Mouse (Mus musculus): ENCODE measurements around the gene Spata48. TPM values are rescaled to one million over a fixed set of nuclear protein-coding genes. Genes with fewer than 3 reads are reported as not detected.

Spata48 gene
- polyA plus RNA-seq, 1 experiment from 2014 or later: 0.11 TPM

DNA sequence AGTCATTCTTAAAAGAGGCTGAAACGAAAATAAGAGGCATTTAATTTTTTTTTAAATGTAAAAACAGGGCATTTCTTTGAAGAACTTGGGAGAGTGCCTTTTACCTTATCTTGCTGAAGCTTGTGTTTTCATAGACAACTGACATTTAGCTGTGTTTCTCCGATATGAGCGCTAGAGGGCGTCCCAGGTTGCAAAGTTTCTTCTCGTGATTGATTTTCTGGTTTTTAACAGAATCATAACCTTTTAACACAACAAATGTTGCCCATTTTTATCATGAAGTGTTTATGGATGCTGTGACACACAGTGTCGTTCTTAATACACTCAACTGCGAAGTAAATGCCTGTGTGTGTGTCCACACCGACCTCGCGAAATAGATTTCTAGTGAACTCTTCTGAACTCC is 38.0 kb downstream of the Spata48 start:
- Histone ChIP-seq H3K4me1 (ENCODE audit: control insufficient read depth, insufficient read depth, low read depth, low read length) (no peaks in the 10 kb centered on the region), H3K4me2 (ENCODE audit: low read length) (peak overlapping the region; percentile 29; the same call in 1 of the 2 replicates)
- WGBS: 16% methylated on average over 10 of the region's 10 CpGs

DNA sequence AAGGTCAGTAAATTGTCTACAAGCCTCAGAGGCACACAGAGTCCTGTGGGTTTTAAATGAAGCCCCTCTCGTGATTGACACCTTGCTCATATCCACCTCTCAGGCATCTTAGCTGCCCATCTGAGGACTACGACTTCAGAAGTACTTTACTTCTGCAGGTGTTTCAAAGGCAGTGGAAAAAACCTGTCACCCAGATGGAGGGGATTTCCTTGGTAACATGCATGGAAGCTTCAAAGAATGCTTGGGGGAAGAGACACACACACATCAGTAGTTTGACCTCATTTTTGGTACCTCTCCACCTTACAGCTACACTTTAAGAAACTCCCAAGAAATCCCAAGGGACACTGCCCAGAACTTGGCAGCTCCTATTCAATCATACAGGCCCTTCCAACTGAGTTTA is 44.3 kb downstream of the Spata48 start:
- no peak overlapping the region for H3K4me2 ChIP-seq (ENCODE audit: low read length)
- H3K9ac ChIP-seq (ENCODE audit: low read depth, low read length): no peak overlapping the region
- H3K27me3 ChIP-seq (replicated peaks; ENCODE audit: control insufficient read depth, insufficient read depth, low read length): no peaks in the 10 kb centered on the region
- 87% methylated on average over 2 of the region's 2 CpGs for WGBS
- no peaks in the 10 kb centered on the region for H3K36me3 ChIP-seq (ENCODE audit: control insufficient read depth, insufficient read depth, low read length)
- H3K9me3 ChIP-seq (ENCODE audit: control insufficient read depth, low read length): no peaks in the 10 kb centered on the region
- H3K27ac ChIP-seq (ENCODE audit: low read depth, low read length): no peak overlapping the region
- ATAC-seq: no peak
- H3K4me1 ChIP-seq (ENCODE audit: control insufficient read depth, insufficient read depth, low read depth, low read length): no peaks in the 10 kb centered on the region
- H3K4me3 ChIP-seq (ENCODE audit: low read length): no peak overlapping the region

More for the DNA sequence above, 38.0 kb downstream of the Spata48 start:
- no peak for ATAC-seq
- Histone ChIP-seq H3K9me3 (ENCODE audit: control insufficient read depth, low read length) (no peaks in the 10 kb centered on the region), H3K27me3 (replicated peaks; ENCODE audit: control insufficient read depth, insufficient read depth, low read length) (no peaks in the 10 kb centered on the region), H3K9ac (ENCODE audit: low read depth, low read length) (no peak overlapping the region), H3K27ac (ENCODE audit: low read depth, low read length) (no peak overlapping the region), H3K36me3 (ENCODE audit: control insufficient read depth, insufficient read depth, low read length) (no peaks in the 10 kb centered on the region), H3K4me3 (ENCODE audit: low read length) (no peak overlapping the region)

DNA sequence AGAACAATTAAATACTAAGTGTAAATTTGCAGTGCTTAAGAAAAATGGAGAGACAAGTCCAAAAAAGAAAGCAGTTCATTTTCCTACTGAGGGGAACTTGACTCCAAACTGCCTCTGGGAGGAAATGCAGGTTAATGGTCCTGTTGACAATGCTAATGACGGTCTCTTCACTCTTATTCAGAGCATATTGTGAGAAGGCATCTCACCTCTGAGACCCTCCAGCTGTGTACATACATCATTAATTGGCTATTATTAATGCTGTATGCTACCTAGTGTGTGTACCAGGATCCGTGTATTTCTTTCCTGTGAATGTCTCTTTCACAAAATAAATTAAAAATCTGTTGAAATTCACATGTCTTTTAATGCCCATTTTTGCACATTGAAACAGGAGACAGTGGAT is 47.5 kb downstream of the Spata48 start:
- Histone ChIP-seq H3K27ac (ENCODE audit: low read depth, low read length) (no peak overlapping the region), H3K9ac (ENCODE audit: low read depth, low read length) (no peak overlapping the region), H3K4me2 (ENCODE audit: low read length) (no peak overlapping the region), H3K9me3 (ENCODE audit: control insufficient read depth, low read length) (no peaks in the 10 kb centered on the region), H3K36me3 (ENCODE audit: control insufficient read depth, insufficient read depth, low read length) (no peaks in the 10 kb centered on the region), H3K4me1 (ENCODE audit: control insufficient read depth, insufficient read depth, low read depth, low read length) (no peaks in the 10 kb centered on the region), H3K27me3 (replicated peaks; ENCODE audit: control insufficient read depth, insufficient read depth, low read length) (no peaks in the 10 kb centered on the region), H3K4me3 (ENCODE audit: low read length) (no peak overlapping the region)
- no peak for ATAC-seq
- 61% methylated on average over 2 of the region's 2 CpGs for WGBS

DNA sequence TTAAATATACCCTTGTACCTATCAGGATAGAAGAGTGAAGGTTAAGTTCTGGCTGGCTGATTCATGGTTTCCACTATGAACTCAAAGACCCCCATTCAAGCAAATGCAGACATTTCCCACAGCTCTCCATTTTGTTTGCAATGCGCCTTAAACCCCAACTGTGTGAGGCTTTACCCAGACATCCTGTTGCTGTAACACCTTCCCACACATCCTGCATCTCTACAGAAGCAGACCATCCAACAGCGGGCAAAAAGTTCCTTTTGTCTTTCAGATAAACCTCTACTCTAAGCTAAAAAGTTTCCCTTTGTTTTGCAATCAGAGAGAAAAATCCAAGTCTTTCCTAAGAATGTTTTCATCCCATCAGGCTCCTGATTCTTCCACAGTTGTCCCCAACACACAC is 50.2 kb downstream of the Spata48 start:
- ATAC-seq: no peak
- Histone ChIP-seq H3K4me3 (ENCODE audit: low read length) (no peak overlapping the region), H3K27ac (ENCODE audit: low read depth, low read length) (no peak overlapping the region), H3K27me3 (replicated peaks; ENCODE audit: control insufficient read depth, insufficient read depth, low read length) (no peaks in the 10 kb centered on the region), H3K4me2 (ENCODE audit: low read length) (no peak overlapping the region), H3K9ac (ENCODE audit: low read depth, low read length) (no peak overlapping the region), H3K9me3 (ENCODE audit: control insufficient read depth, low read length) (no peaks in the 10 kb centered on the region), H3K36me3 (ENCODE audit: control insufficient read depth, insufficient read depth, low read length) (no peaks in the 10 kb centered on the region), H3K4me1 (ENCODE audit: control insufficient read depth, insufficient read depth, low read depth, low read length) (no peaks in the 10 kb centered on the region)
- 41% methylated on average over 2 of the region's 2 CpGs for WGBS

DNA sequence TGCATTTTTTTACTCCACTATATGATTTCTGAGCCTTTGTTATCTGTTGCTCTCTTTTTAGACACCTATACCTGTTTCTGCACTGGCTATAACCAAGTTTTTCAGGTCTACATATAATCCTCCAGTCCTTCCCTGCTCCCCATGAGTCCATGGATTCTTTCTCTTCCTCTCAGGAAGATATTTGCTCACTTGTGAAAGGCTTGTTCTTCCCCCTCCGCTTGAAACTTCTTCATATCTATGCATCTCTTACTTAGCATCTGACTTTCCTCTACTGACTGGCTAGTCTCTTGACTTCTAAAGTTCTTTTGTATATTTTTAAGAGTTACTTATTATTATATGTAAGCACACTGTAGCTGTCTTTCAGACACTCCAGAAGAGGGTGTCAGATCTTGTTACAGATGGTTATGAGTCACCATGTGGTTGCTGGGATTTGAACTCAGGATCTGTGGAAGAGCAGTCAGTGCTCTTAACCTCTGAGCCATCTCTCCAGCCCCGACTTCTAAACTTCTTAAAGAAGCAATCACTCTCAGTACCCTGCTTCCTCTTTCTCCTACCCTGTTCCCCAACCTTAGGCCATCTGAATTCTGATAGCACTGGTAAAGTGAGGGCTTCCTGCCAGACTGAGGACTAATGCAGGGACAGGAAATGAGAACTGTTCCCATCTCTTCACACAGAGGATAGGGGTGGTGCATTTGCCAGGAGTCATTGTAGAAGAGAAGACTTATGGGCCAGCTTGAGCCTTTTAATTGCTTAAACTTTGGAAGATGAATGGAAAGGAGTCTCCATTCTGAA is 51.3 kb downstream of the Spata48 start:
- ATAC-seq: no peak
- no peaks in the 10 kb centered on the region for H3K36me3 ChIP-seq (ENCODE audit: control insufficient read depth, insufficient read depth, low read length)
- 74% methylated on average over 2 of the region's 2 CpGs for WGBS

DNA sequence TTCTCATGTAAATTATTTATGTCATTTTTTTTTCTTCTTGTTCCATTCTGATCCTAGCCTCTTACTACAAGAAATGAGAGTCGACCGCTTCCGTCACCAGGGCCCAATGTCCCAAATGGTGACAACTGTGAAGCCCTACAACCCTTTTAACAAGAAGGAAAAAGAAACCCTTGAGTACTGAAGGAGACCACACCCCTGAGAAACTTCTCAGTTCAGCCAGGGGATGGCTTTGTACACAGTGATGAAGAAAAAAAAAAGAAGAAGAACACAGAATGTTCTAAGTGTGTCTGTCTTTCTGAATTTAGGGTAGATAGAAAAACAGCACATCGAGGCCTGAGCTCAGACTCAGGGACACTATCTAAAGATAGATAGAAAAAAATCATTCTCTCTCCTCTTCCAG is 53.0 kb downstream of the Spata48 start:
- ATAC-seq: no peak
- no peak overlapping the region for H3K4me3 ChIP-seq (ENCODE audit: low read length)
- H3K9ac ChIP-seq (ENCODE audit: low read depth, low read length): no peak overlapping the region

More for the DNA sequence above, 51.3 kb downstream of the Spata48 start:
- no peak overlapping the region for H3K9ac ChIP-seq (ENCODE audit: low read depth, low read length)
- no peaks in the 10 kb centered on the region for H3K4me1 ChIP-seq (ENCODE audit: control insufficient read depth, insufficient read depth, low read depth, low read length)
- H3K27ac ChIP-seq (ENCODE audit: low read depth, low read length): no peak overlapping the region
- H3K4me2 ChIP-seq (ENCODE audit: low read length): no peak overlapping the region
- no peak overlapping the region for H3K4me3 ChIP-seq (ENCODE audit: low read length)
- H3K27me3 ChIP-seq (replicated peaks; ENCODE audit: control insufficient read depth, insufficient read depth, low read length): no peaks in the 10 kb centered on the region
- H3K9me3 ChIP-seq (ENCODE audit: control insufficient read depth, low read length): no peaks in the 10 kb centered on the region

DNA sequence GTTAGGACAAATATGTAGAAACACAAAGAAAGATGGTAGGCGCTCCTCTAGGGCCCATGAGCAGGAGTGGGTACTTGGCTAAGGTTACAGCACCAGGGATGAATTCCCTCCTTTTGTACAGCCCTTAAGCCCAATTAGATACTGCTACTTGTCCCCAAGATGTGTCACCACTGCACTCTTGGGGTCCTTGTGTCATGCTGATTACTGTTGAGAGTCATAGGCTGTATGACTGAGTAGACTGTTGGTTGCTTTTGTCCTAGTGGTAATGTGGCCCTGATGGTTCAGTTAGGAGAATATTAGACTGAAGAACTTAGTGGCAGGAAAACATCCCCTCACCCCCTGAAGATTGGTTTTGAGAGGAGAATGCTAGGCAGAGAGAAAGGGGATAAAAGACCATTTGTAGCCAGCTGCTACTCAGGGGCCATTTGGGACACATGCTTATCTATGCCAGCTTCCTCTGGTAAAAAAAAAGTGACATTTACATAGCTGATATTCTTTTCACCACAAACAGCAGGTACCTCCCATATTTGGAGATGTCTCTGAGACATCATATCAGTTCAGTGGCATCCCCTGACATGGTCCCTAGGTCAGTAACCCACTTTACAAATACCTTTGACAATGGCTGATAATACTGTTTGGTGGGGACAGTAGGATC is 56.0 kb downstream of the Spata48 start:
- Histone ChIP-seq H3K27me3 (replicated peaks; ENCODE audit: control insufficient read depth, insufficient read depth, low read length) (no peaks in the 10 kb centered on the region), H3K27ac (ENCODE audit: low read depth, low read length) (no peak overlapping the region), H3K4me1 (ENCODE audit: control insufficient read depth, insufficient read depth, low read depth, low read length) (no peaks in the 10 kb centered on the region), H3K9ac (ENCODE audit: low read depth, low read length) (no peak overlapping the region), H3K9me3 (ENCODE audit: control insufficient read depth, low read length) (no peaks in the 10 kb centered on the region), H3K4me3 (ENCODE audit: low read length) (no peak overlapping the region), H3K4me2 (ENCODE audit: low read length) (no peak overlapping the region), H3K36me3 (ENCODE audit: control insufficient read depth, insufficient read depth, low read length) (no peaks in the 10 kb centered on the region)
- 82% methylated on average over 1 of the region's 1 CpGs for WGBS
- no peak for ATAC-seq

More for the DNA sequence above, 53.0 kb downstream of the Spata48 start:
- H3K27me3 ChIP-seq (replicated peaks; ENCODE audit: control insufficient read depth, insufficient read depth, low read length): no peaks in the 10 kb centered on the region
- H3K4me1 ChIP-seq (ENCODE audit: control insufficient read depth, insufficient read depth, low read depth, low read length): no peaks in the 10 kb centered on the region
- no peaks in the 10 kb centered on the region for H3K36me3 ChIP-seq (ENCODE audit: control insufficient read depth, insufficient read depth, low read length)
- no peak overlapping the region for H3K4me2 ChIP-seq (ENCODE audit: low read length)
- WGBS: 92% methylated on average over 4 of the region's 4 CpGs
- no peaks in the 10 kb centered on the region for H3K9me3 ChIP-seq (ENCODE audit: control insufficient read depth, low read length)
- no peak overlapping the region for H3K27ac ChIP-seq (ENCODE audit: low read depth, low read length)

DNA sequence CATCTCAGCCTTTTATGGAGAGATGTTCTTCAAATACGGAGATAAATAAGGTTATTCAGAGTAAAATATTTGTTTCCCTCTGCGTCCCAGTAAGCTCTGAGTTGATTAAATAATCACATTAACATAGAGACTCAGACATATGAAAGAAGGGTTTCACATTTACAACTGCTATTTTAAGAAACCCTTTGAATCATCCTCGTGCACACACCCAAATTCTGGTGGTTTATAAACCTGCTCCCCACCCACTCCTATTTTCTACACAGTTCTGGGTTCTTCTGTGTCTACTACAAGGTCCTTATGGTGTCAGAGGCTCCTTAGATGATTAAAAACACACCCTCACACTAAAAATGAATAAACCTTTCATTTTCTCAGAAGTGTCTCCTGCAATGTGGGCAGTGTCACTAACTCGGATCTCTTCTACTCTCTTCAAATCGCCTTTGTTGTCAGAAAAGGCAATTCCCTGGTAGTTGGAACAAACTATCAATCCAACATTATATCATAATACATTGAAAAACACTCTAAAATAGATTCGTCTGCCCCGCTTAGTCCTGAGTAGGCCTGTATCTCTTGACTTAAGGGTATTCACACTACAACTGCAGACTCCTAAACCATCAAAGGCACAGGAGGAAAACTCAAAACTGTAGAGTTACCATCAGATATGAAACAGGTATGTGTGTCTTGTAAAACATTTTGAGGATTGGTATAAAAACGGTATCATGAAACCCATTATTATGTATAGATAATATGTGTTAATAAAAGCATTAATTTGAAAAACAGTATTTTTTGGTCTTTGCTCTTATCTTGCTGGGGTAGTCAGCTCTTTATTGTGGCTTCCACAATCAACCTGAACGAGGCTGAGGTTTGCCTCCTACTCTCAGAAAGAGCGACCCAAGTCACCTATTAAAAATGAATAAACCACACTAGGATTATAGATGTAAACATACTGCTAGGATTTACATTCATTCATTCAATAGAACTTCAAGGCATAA is 57.7 kb downstream of the Spata48 start:
- no peak for ATAC-seq
- Histone ChIP-seq H3K27me3 (replicated peaks; ENCODE audit: control insufficient read depth, insufficient read depth, low read length) (no peaks in the 10 kb centered on the region), H3K9ac (ENCODE audit: low read depth, low read length) (no peak overlapping the region), H3K4me3 (ENCODE audit: low read length) (no peak overlapping the region), H3K4me2 (ENCODE audit: low read length) (no peak overlapping the region), H3K4me1 (ENCODE audit: control insufficient read depth, insufficient read depth, low read depth, low read length) (no peaks in the 10 kb centered on the region), H3K9me3 (ENCODE audit: control insufficient read depth, low read length) (no peaks in the 10 kb centered on the region), H3K27ac (ENCODE audit: low read depth, low read length) (no peak overlapping the region), H3K36me3 (ENCODE audit: control insufficient read depth, insufficient read depth, low read length) (no peaks in the 10 kb centered on the region)
- WGBS: 86% methylated on average over 10 of the region's 10 CpGs

Data from hindbrain, embryonic 16.5 days (tissue).